Mouse (Mus musculus): ENCODE results near the gene Tmc1. TPM values are rescaled to one million over a fixed set of nuclear protein-coding genes. Genes with fewer than 3 reads are reported as not detected.

The Tmc1 gene
- polyA plus RNA-seq, 1 experiment from 2014 or later = 0.96 TPM

DNA sequence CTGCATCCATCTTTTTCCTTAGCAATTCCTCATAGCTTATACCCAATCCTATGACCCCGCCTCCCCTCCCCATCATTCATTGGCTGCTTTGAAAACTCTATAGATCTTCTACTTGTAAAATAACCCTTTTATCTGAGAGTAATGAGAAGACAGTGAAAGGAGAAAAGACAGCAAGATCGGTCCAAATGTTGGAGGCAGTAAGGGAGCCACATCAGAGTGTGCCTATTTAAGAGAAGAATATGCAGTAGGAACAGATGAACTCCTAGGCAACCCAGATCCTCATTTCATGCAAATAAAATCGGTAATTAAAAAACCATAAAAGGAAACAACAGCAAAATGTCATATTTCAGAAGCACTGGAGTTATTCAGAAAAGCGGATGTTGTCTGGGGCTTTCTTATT, 35.8 kb downstream of the Tmc1 start:
- Histone ChIP-seq H3K36me3 (ENCODE audit: control insufficient read depth, insufficient read depth, low read length) (no peaks in the 10 kb centered on the region), H3K9ac (ENCODE audit: low read depth, low read length) (no peak overlapping the region), H3K27me3 (ENCODE audit: control insufficient read depth, insufficient read depth, low read length) (no peaks in the 10 kb centered on the region), H3K4me2 (replicated peaks; ENCODE audit: low read depth, low read length) (no peak overlapping the region), H3K27ac (ENCODE audit: low read depth, low read length) (no peak overlapping the region), H3K4me3 (ENCODE audit: low read depth, low read length) (no peak overlapping the region), H3K9me3 (ENCODE audit: control insufficient read depth, low read length) (no peaks in the 10 kb centered on the region), H3K4me1 (replicated peaks; ENCODE audit: control insufficient read depth, insufficient read depth, low read length) (no peaks in the 10 kb centered on the region)
- no peak for ATAC-seq (ENCODE audit: low FRiP score)
- DNase-seq (ENCODE audit: low spot score) = no peak
- WGBS = 90% methylated on average over 4 of the region's 4 CpGs

DNA sequence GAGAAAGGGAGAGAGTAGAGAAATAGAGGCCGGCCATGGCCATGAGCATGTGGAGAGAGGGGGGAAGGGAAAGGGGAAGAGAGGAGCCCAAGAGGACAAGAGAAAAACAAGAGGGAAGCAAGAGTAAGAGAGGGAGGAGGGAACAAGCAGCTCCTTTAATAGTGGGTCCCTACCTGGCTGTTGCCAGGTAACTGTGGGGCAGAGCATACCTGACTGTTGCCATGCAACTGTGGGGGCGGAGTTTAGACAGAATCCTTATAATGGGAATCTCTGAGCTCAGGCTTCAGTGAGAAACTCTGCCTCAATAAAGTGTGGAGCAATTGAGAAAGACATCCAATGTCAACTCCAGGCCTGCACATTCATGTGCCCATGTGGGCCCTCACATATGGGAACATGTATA, 38.9 kb downstream of the Tmc1 start:
- H3K36me3 ChIP-seq (ENCODE audit: control insufficient read depth, insufficient read depth, low read length) = no peaks in the 10 kb centered on the region
- 89% methylated on average over 2 of the region's 2 CpGs for WGBS
- ATAC-seq (ENCODE audit: low FRiP score) (no peak), DNase-seq (ENCODE audit: low spot score) (no peak)
- no peaks in the 10 kb centered on the region for H3K4me1 ChIP-seq (replicated peaks; ENCODE audit: control insufficient read depth, insufficient read depth, low read length)
- H3K4me2 ChIP-seq (replicated peaks; ENCODE audit: low read depth, low read length) = no peak overlapping the region
- no peaks in the 10 kb centered on the region for H3K9me3 ChIP-seq (ENCODE audit: control insufficient read depth, low read length)
- no peak overlapping the region for H3K9ac ChIP-seq (ENCODE audit: low read depth, low read length)
- H3K27ac ChIP-seq (ENCODE audit: low read depth, low read length) = no peak overlapping the region
- no peaks in the 10 kb centered on the region for H3K27me3 ChIP-seq (ENCODE audit: control insufficient read depth, insufficient read depth, low read length)
- H3K4me3 ChIP-seq (ENCODE audit: low read depth, low read length) = no peak overlapping the region

DNA sequence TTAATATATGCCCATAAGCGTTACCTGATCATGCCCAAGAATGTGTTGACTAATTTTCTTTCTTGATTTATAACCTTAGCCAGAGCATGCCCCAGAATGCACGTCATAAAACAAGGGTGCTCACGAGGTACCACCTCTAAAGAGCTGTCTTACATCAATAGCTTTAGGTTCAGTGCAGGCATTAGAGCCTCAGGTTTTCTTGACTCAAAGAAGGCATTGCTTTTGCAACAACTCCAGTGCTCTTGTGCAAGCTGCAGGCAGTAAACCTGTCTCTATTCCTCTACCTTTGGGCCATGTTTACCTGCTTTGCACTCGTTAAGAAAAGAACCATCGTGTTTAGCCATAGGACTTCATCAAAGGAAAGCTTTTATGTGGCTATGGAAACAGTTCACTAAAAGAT, 43.6 kb downstream of the Tmc1 start:
- 83% methylated on average over 5 of the region's 5 CpGs for WGBS
- DNase-seq (ENCODE audit: low spot score) = no peak

DNA sequence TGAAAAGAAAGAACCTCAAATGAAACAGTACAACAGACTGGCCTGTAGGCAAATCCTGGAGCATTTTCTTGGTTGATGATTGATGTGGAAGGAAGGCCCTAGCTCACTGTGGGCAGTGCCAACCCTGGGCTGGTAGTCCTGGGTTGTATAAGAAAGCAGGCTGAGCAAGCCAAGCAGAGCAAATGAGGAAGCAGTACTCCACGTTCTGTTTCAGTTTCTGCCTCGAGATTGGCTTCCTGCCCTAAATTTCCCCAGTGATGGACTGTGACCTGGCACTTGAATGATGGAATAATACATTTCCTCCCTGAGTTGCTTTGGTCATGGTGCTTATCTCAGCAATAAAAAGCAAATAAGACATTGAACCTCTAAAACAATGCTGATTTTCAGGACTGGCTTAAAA, 72.8 kb downstream of the Tmc1 start:
- no peak for ATAC-seq (ENCODE audit: low FRiP score)
- Histone ChIP-seq H3K9ac (ENCODE audit: low read depth, low read length) (no peak overlapping the region), H3K4me3 (ENCODE audit: low read depth, low read length) (no peak overlapping the region), H3K9me3 (ENCODE audit: control insufficient read depth, low read length) (no peaks in the 10 kb centered on the region), H3K4me2 (replicated peaks; ENCODE audit: low read depth, low read length) (no peak overlapping the region), H3K36me3 (ENCODE audit: control insufficient read depth, insufficient read depth, low read length) (no peaks in the 10 kb centered on the region), H3K27ac (ENCODE audit: low read depth, low read length) (no peak overlapping the region), H3K27me3 (ENCODE audit: control insufficient read depth, insufficient read depth, low read length) (no peaks in the 10 kb centered on the region), H3K4me1 (replicated peaks; ENCODE audit: control insufficient read depth, insufficient read depth, low read length) (no peaks in the 10 kb centered on the region)
- DNase-seq (ENCODE audit: low spot score) = no peak
- WGBS = 79% methylated on average over 2 of the region's 2 CpGs

More for the DNA sequence above, 43.6 kb downstream of the Tmc1 start:
- no peak overlapping the region for H3K27ac ChIP-seq (ENCODE audit: low read depth, low read length)
- no peaks in the 10 kb centered on the region for H3K36me3 ChIP-seq (ENCODE audit: control insufficient read depth, insufficient read depth, low read length)
- H3K27me3 ChIP-seq (ENCODE audit: control insufficient read depth, insufficient read depth, low read length) = no peaks in the 10 kb centered on the region
- H3K4me2 ChIP-seq (replicated peaks; ENCODE audit: low read depth, low read length) = no peak overlapping the region
- H3K9me3 ChIP-seq (ENCODE audit: control insufficient read depth, low read length) = no peaks in the 10 kb centered on the region
- H3K4me3 ChIP-seq (ENCODE audit: low read depth, low read length) = no peak overlapping the region
- no peak for ATAC-seq (ENCODE audit: low FRiP score)
- H3K9ac ChIP-seq (ENCODE audit: low read depth, low read length) = no peak overlapping the region
- no peaks in the 10 kb centered on the region for H3K4me1 ChIP-seq (replicated peaks; ENCODE audit: control insufficient read depth, insufficient read depth, low read length)

DNA sequence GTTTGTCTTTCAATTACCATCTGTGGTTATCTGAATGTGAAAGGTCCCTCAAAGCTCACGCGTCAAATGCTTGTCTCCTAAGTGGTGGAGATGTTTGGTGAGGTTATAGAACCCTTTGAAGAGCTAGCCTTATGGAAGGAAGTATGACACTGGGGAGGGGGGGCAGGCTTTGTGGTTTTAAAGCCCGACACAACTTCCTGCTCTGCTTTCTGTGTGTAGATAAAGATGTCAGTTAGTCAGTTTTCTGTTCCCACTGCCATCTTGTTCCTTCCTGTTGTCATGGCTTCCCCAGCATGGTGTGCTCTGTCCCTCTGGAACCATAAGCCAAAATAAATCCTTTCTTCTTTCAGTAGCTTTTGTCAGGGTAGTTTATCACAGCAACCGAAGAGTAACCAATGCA, 78.1 kb downstream of the Tmc1 start:
- Histone ChIP-seq H3K9me3 (ENCODE audit: control insufficient read depth, low read length) (no peaks in the 10 kb centered on the region), H3K4me3 (ENCODE audit: low read depth, low read length) (no peak overlapping the region), H3K4me2 (replicated peaks; ENCODE audit: low read depth, low read length) (no peak overlapping the region), H3K9ac (ENCODE audit: low read depth, low read length) (no peak overlapping the region), H3K27me3 (ENCODE audit: control insufficient read depth, insufficient read depth, low read length) (no peaks in the 10 kb centered on the region), H3K4me1 (replicated peaks; ENCODE audit: control insufficient read depth, insufficient read depth, low read length) (no peaks in the 10 kb centered on the region), H3K27ac (ENCODE audit: low read depth, low read length) (no peak overlapping the region), H3K36me3 (ENCODE audit: control insufficient read depth, insufficient read depth, low read length) (no peaks in the 10 kb centered on the region)
- ATAC-seq (ENCODE audit: low FRiP score) (no peak), DNase-seq (ENCODE audit: low spot score) (no peak)
- WGBS = 78% methylated on average over 4 of the region's 4 CpGs

DNA sequence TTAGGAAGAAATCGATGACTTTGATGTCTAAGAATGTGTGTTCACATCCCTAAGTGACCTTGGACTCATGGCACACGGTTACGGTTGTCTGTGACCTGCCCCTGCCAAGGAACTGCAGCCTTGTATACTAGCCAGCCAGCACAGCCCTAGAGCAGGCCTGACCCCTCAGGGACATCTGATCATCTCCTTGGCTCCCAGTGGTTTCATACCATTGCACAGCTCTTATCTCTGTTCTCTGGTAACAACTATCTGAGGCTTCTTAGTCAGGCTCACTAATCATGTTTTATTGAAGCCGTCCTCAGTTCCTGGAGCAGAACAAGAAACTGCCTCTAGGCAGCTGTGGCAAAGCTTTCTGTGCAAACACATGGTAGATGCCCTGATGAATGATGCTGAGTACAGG, 92.2 kb downstream of the Tmc1 start:
- Histone ChIP-seq H3K9ac (ENCODE audit: low read depth, low read length) (no peak overlapping the region), H3K4me2 (replicated peaks; ENCODE audit: low read depth, low read length) (no peak overlapping the region), H3K27me3 (ENCODE audit: control insufficient read depth, insufficient read depth, low read length) (no peaks in the 10 kb centered on the region), H3K27ac (ENCODE audit: low read depth, low read length) (no peak overlapping the region), H3K4me1 (replicated peaks; ENCODE audit: control insufficient read depth, insufficient read depth, low read length) (no peaks in the 10 kb centered on the region), H3K36me3 (ENCODE audit: control insufficient read depth, insufficient read depth, low read length) (no peaks in the 10 kb centered on the region), H3K4me3 (ENCODE audit: low read depth, low read length) (no peak overlapping the region), H3K9me3 (ENCODE audit: control insufficient read depth, low read length) (no peaks in the 10 kb centered on the region)
- DNase-seq (ENCODE audit: low spot score) = no peak
- WGBS = 89% methylated on average over 4 of the region's 4 CpGs
- ATAC-seq (ENCODE audit: low FRiP score) = no peak

DNA sequence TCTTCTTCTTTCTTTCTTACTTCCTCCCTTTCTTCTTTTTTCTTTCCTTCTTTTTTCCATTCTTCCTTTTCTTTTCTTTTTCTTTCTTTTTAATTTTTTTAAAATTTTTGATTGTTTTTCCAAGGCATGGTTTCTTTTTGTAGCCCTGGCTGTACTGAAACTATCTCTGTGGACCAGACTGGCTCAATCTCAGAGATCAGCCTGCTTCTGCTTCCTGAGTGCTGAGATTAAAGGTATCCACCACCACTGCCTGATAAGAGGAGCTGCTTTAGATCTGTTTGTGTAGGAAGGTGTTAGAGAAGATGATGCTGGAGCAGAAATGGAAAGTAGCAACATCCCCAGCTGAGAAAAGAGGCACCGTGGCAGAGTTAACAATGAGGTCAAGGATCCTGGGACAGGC, 93.7 kb downstream of the Tmc1 start:
- no peak overlapping the region for H3K4me2 ChIP-seq (replicated peaks; ENCODE audit: low read depth, low read length)
- ATAC-seq (ENCODE audit: low FRiP score) = no peak

DNA sequence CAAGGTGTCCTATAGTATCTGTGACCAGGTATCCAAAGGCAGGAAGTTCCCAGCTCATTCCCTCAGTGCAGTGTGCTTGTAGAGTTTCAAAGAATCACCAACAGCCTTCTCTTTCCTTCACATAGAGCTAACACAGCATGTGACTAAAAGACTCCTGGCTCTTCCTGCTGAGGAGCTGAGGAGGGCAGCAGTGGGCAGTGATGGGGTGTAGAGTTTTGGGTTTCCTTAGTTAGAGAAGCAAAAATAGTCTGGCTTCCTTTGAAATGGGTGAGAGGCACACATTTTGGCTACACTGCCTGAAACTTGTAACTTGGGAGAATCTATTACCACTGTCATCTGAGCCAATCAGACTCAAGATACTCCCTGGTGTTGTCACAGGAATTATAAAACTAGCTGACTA, 96.2 kb downstream of the Tmc1 start:
- no peak overlapping the region for H3K4me3 ChIP-seq (ENCODE audit: low read depth, low read length)
- no peak for ATAC-seq (ENCODE audit: low FRiP score)
- no peak for DNase-seq (ENCODE audit: low spot score)
- no peak overlapping the region for H3K9ac ChIP-seq (ENCODE audit: low read depth, low read length)
- no peaks in the 10 kb centered on the region for H3K4me1 ChIP-seq (replicated peaks; ENCODE audit: control insufficient read depth, insufficient read depth, low read length)
- H3K27me3 ChIP-seq (ENCODE audit: control insufficient read depth, insufficient read depth, low read length) = no peaks in the 10 kb centered on the region
- H3K4me2 ChIP-seq (replicated peaks; ENCODE audit: low read depth, low read length) = no peak overlapping the region
- H3K9me3 ChIP-seq (ENCODE audit: control insufficient read depth, low read length) = no peaks in the 10 kb centered on the region
- H3K36me3 ChIP-seq (ENCODE audit: control insufficient read depth, insufficient read depth, low read length) = no peaks in the 10 kb centered on the region
- H3K27ac ChIP-seq (ENCODE audit: low read depth, low read length) = no peak overlapping the region

More for the DNA sequence above, 93.7 kb downstream of the Tmc1 start:
- Histone ChIP-seq H3K27ac (ENCODE audit: low read depth, low read length) (no peak overlapping the region), H3K27me3 (ENCODE audit: control insufficient read depth, insufficient read depth, low read length) (no peaks in the 10 kb centered on the region), H3K9ac (ENCODE audit: low read depth, low read length) (no peak overlapping the region), H3K9me3 (ENCODE audit: control insufficient read depth, low read length) (no peaks in the 10 kb centered on the region), H3K4me1 (replicated peaks; ENCODE audit: control insufficient read depth, insufficient read depth, low read length) (no peaks in the 10 kb centered on the region), H3K36me3 (ENCODE audit: control insufficient read depth, insufficient read depth, low read length) (no peaks in the 10 kb centered on the region), H3K4me3 (ENCODE audit: low read depth, low read length) (no peak overlapping the region)
- DNase-seq (ENCODE audit: low spot score) = no peak
- WGBS = 81% methylated on average over 1 of the region's 1 CpGs

DNA sequence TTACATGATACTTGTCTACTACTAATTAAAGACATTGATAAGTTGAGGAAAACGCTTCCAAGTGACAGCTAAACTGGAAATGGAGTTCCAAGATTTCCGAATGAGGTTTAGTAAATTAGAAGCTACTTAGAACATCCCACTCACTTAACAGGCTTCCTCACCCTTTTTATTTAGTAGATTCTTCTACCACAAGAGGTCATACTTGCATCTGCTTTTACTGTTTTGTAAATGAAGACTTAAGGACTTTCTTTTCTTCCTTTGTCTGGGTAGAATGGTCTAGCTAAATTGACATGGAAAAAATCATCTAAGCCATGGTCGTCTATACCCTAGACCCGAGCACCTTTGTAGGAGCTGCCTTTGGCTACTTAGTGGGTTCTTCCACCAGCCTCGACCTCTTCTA, 105.1 kb downstream of the Tmc1 start:
- Histone ChIP-seq H3K4me1 (replicated peaks; ENCODE audit: control insufficient read depth, insufficient read depth, low read length) (no peaks in the 10 kb centered on the region), H3K27me3 (ENCODE audit: control insufficient read depth, insufficient read depth, low read length) (no peaks in the 10 kb centered on the region), H3K9me3 (ENCODE audit: control insufficient read depth, low read length) (no peaks in the 10 kb centered on the region), H3K27ac (ENCODE audit: low read depth, low read length) (no peak overlapping the region), H3K4me2 (replicated peaks; ENCODE audit: low read depth, low read length) (no peak overlapping the region), H3K4me3 (ENCODE audit: low read depth, low read length) (no peak overlapping the region), H3K36me3 (ENCODE audit: control insufficient read depth, insufficient read depth, low read length) (no peaks in the 10 kb centered on the region), H3K9ac (ENCODE audit: low read depth, low read length) (no peak overlapping the region)
- 74% methylated on average over 5 of the region's 5 CpGs for WGBS
- DNase-seq (ENCODE audit: low spot score) = no peak
- ATAC-seq (ENCODE audit: low FRiP score) = no peak

Measured in hindbrain, embryonic 11.5 days (tissue).